Mouse (Mus musculus) forebrain, embryonic 15.5 days (tissue): Measurements from ENCODE around the gene Nr1i3. TPM values are rescaled to one million over a fixed set of nuclear protein-coding genes. Genes with fewer than 3 reads are reported as not detected.

Source experiments
- ATAC-seq: fragments of 200-750 bp; cut with Nextera tagmentation; replicated peaks from 2 replicates; pipeline ENCODE4 v1.8.0; 2017; ENCODE audit warnings: mild to moderate bottlenecking, moderate TSS enrichment, moderate library complexity
- H3K27ac ChIP-seq: fragments of 300-500 bp; sonication (generic); replicated peaks from 2 replicates; pipeline ENCODE4 v1.5.1; 2015; ENCODE audit warnings: mild to moderate bottlenecking, inconsistent platforms
- H3K27me3 ChIP-seq: fragments of 300-500 bp; sonication (generic); 2 replicates; pipeline ENCODE4 v1.6.1; 2015; ENCODE audit warnings: inconsistent platforms
- H3K36me3 ChIP-seq: fragments of 300-500 bp; sonication (generic); 2 replicates; pipeline ENCODE4 v1.6.1; 2015; ENCODE audit warnings: mild to moderate bottlenecking, inconsistent platforms
- H3K4me1 ChIP-seq: fragments of 300-500 bp; sonication (generic); 2 replicates; pipeline ENCODE4 v1.6.1; 2015; ENCODE audit warnings: inconsistent platforms
- H3K4me2 ChIP-seq: fragments of 300-500 bp; sonication (generic); replicated peaks from 2 replicates; pipeline ENCODE4 v1.6.1; 2015; ENCODE audit warnings: mild to moderate bottlenecking, inconsistent platforms
- H3K4me3 ChIP-seq: fragments of 300-500 bp; sonication (generic); 2 replicates; pipeline ENCODE4 v1.5.1; 2015; ENCODE audit warnings: mild to moderate bottlenecking, inconsistent platforms
- H3K9ac ChIP-seq: fragments of 300-500 bp; sonication (generic); replicated peaks from 2 replicates; pipeline ENCODE4 v1.6.1; 2015; ENCODE audit warnings: mild to moderate bottlenecking, inconsistent platforms
- H3K9me3 ChIP-seq: fragments of 300-500 bp; sonication (generic); 2 replicates; pipeline ENCODE4 v1.6.1; 2016; ENCODE audit warnings: inconsistent platforms
- WGBS: fragments of 180-500 bp; shearing (Covaris S2); methylation state at CpG from one replicate; pipeline ENCODE4 v1.1.7; 2015; ENCODE audit warnings: mixed read lengths; 5-methylcytosine and 5-hydroxymethylcytosine counted together
- polyA plus RNA-seq: library from polyadenylated mRNA; unstranded; fragments of >200 nt; fragmentation: Nextera tagmentation; extraction: Ambion mirVana; gene quantifications from 2 replicates; pipeline ENCODE4 v1.2.1, GENCODE M21; 2015

The Nr1i3 gene
- polyA plus RNA-seq, 1 experiment from 2014 or later: 0.22 TPM

GRCm38 (mm10) chr1:171223168-171223567, 9.4 kb downstream of the Nr1i3 start:
- no peak overlapping the region for H3K9ac ChIP-seq
- peak overlapping the region; percentile 79 for H3K4me2 ChIP-seq
- no peak for ATAC-seq
- peaks cover 18% of the 10 kb centered on the region for H3K4me1 ChIP-seq
- H3K27me3 ChIP-seq: no peaks in the 10 kb centered on the region
- H3K4me3 ChIP-seq: peak overlapping the region; percentile 66; the same call in 1 of the 2 replicates
- no peaks in the 10 kb centered on the region for H3K9me3 ChIP-seq
- WGBS: 85% methylated on average over 6 of the region's 6 CpGs
- H3K27ac ChIP-seq: peak overlapping the region; percentile 75
- peaks cover 16% of the 10 kb centered on the region; the same call in 1 of the 2 replicates for H3K36me3 ChIP-seq

- no peak overlapping the region for H3K9ac ChIP-seq
- no peak overlapping the region for H3K27ac ChIP-seq
- ATAC-seq: no peak
- no peak overlapping the region for H3K4me2 ChIP-seq
- H3K36me3 ChIP-seq: peaks cover 13% of the 10 kb centered on the region; the same call in 1 of the 2 replicates
- no peaks in the 10 kb centered on the region for H3K27me3 ChIP-seq
- peaks cover 18% of the 10 kb centered on the region for H3K4me1 ChIP-seq
- WGBS: 95% methylated on average over 2 of the region's 2 CpGs
- H3K9me3 ChIP-seq: no peaks in the 10 kb centered on the region
- H3K4me3 ChIP-seq: no peak overlapping the region
Measured at GRCm38 (mm10) chr1:171223796-171224195, 10.0 kb downstream of the Nr1i3 start.

GRCm38 (mm10) chr1:171224857-171225256, 11.1 kb downstream of the Nr1i3 start, which contains the start of gene Apoa2:
TSS of gene Apoa2 (plus strand) at chr1:171225054.
- Histone ChIP-seq H3K9me3 (no peaks in the 10 kb centered on the region), H3K4me3 (no peak within 1 kb of the TSS), H3K4me1 (peaks cover 18% of the 10 kb centered on the region), H3K9ac (no peak within 1 kb of the TSS), H3K27ac (no peak within 1 kb of the TSS), H3K4me2 (no peak within 1 kb of the TSS), H3K27me3 (no peaks in the 10 kb centered on the region), H3K36me3 (peaks cover 4% of the 10 kb centered on the region; the same call in 1 of the 2 replicates)
- WGBS: 82% methylated on average over 5 of the region's 5 CpGs
- no peak for ATAC-seq

GRCm38 (mm10) chr1:171226780-171227179, 13.0 kb downstream of the Nr1i3 start:
- no peak overlapping the region for H3K9ac ChIP-seq
- no peak overlapping the region for H3K27ac ChIP-seq
- H3K4me2 ChIP-seq: no peak overlapping the region
- no peaks in the 10 kb centered on the region for H3K27me3 ChIP-seq
- no peak for ATAC-seq
- H3K4me3 ChIP-seq: no peak overlapping the region
- peaks cover 8% of the 10 kb centered on the region for H3K4me1 ChIP-seq
- no peaks in the 10 kb centered on the region for H3K9me3 ChIP-seq
- H3K36me3 ChIP-seq: no peaks in the 10 kb centered on the region
- 33% methylated on average over 4 of the region's 4 CpGs for WGBS

- no peak overlapping the region for H3K4me2 ChIP-seq
- no peaks in the 10 kb centered on the region for H3K36me3 ChIP-seq
- peaks cover 4% of the 10 kb centered on the region; the same call in 1 of the 2 replicates for H3K4me1 ChIP-seq
- ATAC-seq: no peak
- no peak overlapping the region for H3K4me3 ChIP-seq
- H3K27ac ChIP-seq: no peak overlapping the region
- WGBS: 77% methylated on average over 1 of the region's 1 CpGs
- no peak overlapping the region for H3K9ac ChIP-seq
- H3K27me3 ChIP-seq: no peaks in the 10 kb centered on the region
- H3K9me3 ChIP-seq: no peaks in the 10 kb centered on the region
Measured at GRCm38 (mm10) chr1:171227879-171228278, 14.1 kb downstream of the Nr1i3 start.

- no peak for ATAC-seq
- peaks cover 10% of the 10 kb centered on the region for H3K36me3 ChIP-seq
- H3K4me2 ChIP-seq: no peak overlapping the region
- H3K4me1 ChIP-seq: no peaks in the 10 kb centered on the region
- no peaks in the 10 kb centered on the region for H3K9me3 ChIP-seq
- WGBS: 40% methylated on average over 6 of the region's 6 CpGs
- no peak overlapping the region for H3K27ac ChIP-seq
- H3K27me3 ChIP-seq: no peaks in the 10 kb centered on the region
- H3K4me3 ChIP-seq: no peak overlapping the region
- H3K9ac ChIP-seq: no peak overlapping the region
Measured at GRCm38 (mm10) chr1:171229750-171230149, 16.0 kb downstream of the Nr1i3 start.

- H3K4me1 ChIP-seq: no peaks in the 10 kb centered on the region
- H3K4me2 ChIP-seq: no peak overlapping the region
- H3K36me3 ChIP-seq: peaks cover 15% of the 10 kb centered on the region
- no peak for ATAC-seq
- 28% methylated on average over 3 of the region's 3 CpGs for WGBS
- H3K4me3 ChIP-seq: no peak overlapping the region
- no peaks in the 10 kb centered on the region for H3K27me3 ChIP-seq
- no peak overlapping the region for H3K9ac ChIP-seq
- H3K27ac ChIP-seq: no peak overlapping the region
- no peaks in the 10 kb centered on the region for H3K9me3 ChIP-seq
Measured at GRCm38 (mm10) chr1:171230215-171230614, 16.4 kb downstream of the Nr1i3 start.

GRCm38 (mm10) chr1:171231844-171232243, 18.1 kb downstream of the Nr1i3 start:
- ATAC-seq: no peak
- no peak overlapping the region for H3K27ac ChIP-seq
- no peaks in the 10 kb centered on the region for H3K9me3 ChIP-seq
- H3K9ac ChIP-seq: no peak overlapping the region
- H3K27me3 ChIP-seq: no peaks in the 10 kb centered on the region
- no peaks in the 10 kb centered on the region for H3K4me1 ChIP-seq
- H3K4me3 ChIP-seq: no peak overlapping the region
- H3K4me2 ChIP-seq: no peak overlapping the region
- peaks cover 28% of the 10 kb centered on the region for H3K36me3 ChIP-seq
- 79% methylated on average over 4 of the region's 4 CpGs for WGBS

- no peaks in the 10 kb centered on the region for H3K4me1 ChIP-seq
- no peak overlapping the region for H3K4me3 ChIP-seq
- H3K9ac ChIP-seq: no peak overlapping the region
- no peaks in the 10 kb centered on the region for H3K27me3 ChIP-seq
- no peaks in the 10 kb centered on the region for H3K9me3 ChIP-seq
- H3K4me2 ChIP-seq: no peak overlapping the region
- peaks cover 33% of the 10 kb centered on the region for H3K36me3 ChIP-seq
- no peak overlapping the region for H3K27ac ChIP-seq
- 87% methylated on average over 5 of the region's 5 CpGs for WGBS
- ATAC-seq: no peak
Measured at GRCm38 (mm10) chr1:171232348-171232747, 18.6 kb downstream of the Nr1i3 start.

- ATAC-seq: no peak
- peaks cover 40% of the 10 kb centered on the region for H3K36me3 ChIP-seq
- no peaks in the 10 kb centered on the region for H3K27me3 ChIP-seq
- no peak overlapping the region for H3K4me2 ChIP-seq
- no peak overlapping the region for H3K4me3 ChIP-seq
- no peaks in the 10 kb centered on the region for H3K9me3 ChIP-seq
- H3K9ac ChIP-seq: no peak overlapping the region
- H3K4me1 ChIP-seq: no peaks in the 10 kb centered on the region
- H3K27ac ChIP-seq: no peak overlapping the region
- 86% methylated on average over 12 of the region's 12 CpGs for WGBS
Measured at GRCm38 (mm10) chr1:171232800-171233730, 19.3 kb downstream of the Nr1i3 start.

GRCm38 (mm10) chr1:171234126-171234525, 20.4 kb downstream of the Nr1i3 start, which contains the start of gene Fcer1g:
TSS of gene Fcer1g (minus strand) at chr1:171234365.
- Histone ChIP-seq H3K27ac (no peak within 1 kb of the TSS), H3K4me2 (no peak within 1 kb of the TSS), H3K4me1 (no peaks in the 10 kb centered on the region), H3K9me3 (no peaks in the 10 kb centered on the region), H3K4me3 (no peak within 1 kb of the TSS), H3K27me3 (no peaks in the 10 kb centered on the region), H3K9ac (no peak within 1 kb of the TSS), H3K36me3 (peaks cover 51% of the 10 kb centered on the region)
- ATAC-seq: no peak
- WGBS: 93% methylated on average over 14 of the region's 14 CpGs

- Histone ChIP-seq H3K4me2 (no peak overlapping the region), H3K9ac (no peak overlapping the region), H3K9me3 (no peaks in the 10 kb centered on the region), H3K36me3 (peaks cover 54% of the 10 kb centered on the region), H3K27ac (no peak overlapping the region), H3K4me1 (no peaks in the 10 kb centered on the region), H3K4me3 (no peak overlapping the region), H3K27me3 (no peaks in the 10 kb centered on the region)
- 96% methylated on average over 4 of the region's 4 CpGs for WGBS
- ATAC-seq: no peak
Measured at GRCm38 (mm10) chr1:171234538-171234937, 20.8 kb downstream of the Nr1i3 start.
